Mouse (Mus musculus) mouse embryonic stem cell (cell line): ENCODE measurements around the gene Cmip.

Source experiments
- in situ Hi-C, 2 experiments: fragments of 300-500 bp; cut with MboI; formaldehyde crosslinking; loops; 1 replicate in 1 of 2; 3 replicates in 1 of 2; pipeline ENCODE4 v1.14.3; 2019 to 2020; ENCODE audit warnings: low sequenced_read_pairs in 2 of 2, low pct_unique_long_range_greater_than_20kb in 1 of 2, mixed read lengths in 1 of 2; ENCODE audit not compliant: unreplicated experiment in 1 of 2

Cmip gene

DNA sequence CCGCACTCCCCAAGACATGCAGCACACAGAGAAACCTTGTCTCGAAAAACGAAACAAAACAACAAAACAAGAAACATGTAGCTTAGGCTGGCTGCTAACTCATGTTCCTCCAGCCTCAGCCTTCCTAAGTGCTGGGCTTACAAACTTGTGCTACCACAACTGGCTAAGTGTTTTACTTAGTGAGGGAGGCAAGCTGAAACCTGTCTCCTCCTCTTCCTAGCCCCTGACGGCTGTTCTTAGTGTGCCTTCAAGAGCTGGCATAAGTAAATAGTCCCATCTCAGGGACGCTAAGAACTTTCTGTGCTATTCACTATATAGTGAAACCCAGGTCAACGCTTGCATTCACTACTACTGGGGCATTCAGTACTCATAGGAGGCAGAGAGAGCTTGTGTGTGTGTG, 2.4 kb upstream of the Cmip start:
- in situ Hi-C loops: no loop called here

DNA sequence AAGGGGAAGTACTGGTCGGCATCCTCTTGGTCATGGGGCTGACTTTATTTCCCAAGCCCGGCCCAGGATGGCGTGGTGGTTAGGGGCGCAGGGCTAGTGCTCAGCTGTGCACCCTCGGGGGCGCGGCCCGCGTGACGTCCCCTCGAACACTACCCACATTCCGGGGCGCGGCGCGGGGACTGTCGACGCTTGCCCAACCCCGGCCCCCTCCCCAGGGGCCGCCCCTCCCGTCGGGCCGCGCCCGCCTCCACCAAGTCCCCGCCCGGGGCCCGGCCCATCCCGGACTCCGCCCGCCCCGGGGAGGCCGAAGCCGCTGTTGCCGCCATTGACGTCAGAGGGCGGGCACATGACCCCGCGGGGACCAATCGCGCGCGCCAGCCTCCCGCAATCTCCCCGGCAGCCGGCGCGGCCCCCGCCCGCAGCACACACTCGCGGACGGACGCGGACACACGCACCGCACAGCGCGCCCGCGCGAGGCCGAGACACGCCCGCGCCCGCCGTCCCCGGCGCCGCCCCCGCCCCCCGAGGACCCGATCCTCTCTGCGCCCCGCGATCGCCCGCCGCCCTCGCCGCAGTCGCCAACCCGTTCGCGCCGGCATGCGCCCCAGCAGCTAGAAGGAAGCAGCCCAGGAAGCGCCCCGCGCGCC, 449 bp upstream of the Cmip start:
- in situ Hi-C loops: no loop called here

DNA sequence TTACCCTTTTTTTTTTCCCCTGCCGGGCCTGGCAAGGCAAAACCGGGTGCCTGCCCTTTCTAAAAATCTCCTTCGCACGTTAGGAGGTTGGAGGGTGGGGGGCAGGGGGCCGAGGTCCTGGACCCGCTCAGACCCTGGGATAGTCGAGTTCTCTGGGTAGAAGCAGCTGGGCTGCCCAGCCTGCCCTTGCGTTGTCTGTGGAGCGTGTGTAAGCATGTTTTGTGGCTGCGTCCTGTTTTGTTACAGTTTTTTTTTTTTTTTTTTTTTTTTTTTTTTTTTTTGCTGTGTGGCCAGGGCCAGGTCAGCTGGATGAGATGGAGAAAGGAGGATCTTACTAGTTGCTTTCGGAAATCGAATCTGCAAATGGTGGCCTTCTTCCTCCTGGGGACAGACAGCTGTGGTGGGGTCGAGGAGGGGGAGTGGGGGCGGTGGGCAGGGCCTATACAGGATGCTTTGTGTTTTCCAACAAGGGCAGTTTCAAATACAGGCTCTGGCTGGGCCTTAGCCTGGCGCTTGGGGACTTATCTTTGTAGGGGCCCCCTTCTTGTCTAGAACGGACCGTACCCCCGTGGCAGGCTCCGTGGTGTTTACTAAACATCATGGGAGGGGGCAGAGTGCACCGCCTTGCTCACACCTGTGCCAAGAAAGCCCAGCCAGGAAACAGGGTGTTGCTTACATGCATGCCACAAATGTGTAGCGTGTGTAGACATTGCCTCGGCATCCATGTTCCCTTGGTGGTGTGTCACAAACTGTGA, 1.1 kb downstream of the Cmip start:
- in situ Hi-C loops: no loop called here

DNA sequence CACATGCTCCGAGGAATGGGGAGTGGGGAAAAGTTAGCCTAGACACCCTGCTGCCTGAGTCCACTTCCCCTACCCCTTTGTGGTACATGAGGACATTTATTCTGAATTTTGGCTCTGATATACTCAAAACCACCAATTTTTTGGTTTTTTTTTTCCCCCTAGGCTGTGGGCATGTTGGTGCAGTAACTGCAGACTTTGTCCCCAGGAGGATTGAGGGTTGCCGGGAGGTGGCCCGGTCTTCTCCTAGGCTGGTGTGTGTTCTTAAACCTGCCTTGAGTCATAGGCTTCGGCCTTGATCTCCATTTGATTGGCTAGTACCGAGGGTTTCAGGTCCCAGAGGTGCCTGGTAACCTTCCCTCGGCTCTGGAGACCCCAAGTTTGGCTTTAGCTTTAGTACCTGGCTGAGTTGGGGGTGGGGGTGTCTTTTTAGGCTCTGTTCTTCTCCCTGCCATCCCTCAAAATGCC, 1.7 kb downstream of the Cmip start:
- in situ Hi-C loops: no loop called here

DNA sequence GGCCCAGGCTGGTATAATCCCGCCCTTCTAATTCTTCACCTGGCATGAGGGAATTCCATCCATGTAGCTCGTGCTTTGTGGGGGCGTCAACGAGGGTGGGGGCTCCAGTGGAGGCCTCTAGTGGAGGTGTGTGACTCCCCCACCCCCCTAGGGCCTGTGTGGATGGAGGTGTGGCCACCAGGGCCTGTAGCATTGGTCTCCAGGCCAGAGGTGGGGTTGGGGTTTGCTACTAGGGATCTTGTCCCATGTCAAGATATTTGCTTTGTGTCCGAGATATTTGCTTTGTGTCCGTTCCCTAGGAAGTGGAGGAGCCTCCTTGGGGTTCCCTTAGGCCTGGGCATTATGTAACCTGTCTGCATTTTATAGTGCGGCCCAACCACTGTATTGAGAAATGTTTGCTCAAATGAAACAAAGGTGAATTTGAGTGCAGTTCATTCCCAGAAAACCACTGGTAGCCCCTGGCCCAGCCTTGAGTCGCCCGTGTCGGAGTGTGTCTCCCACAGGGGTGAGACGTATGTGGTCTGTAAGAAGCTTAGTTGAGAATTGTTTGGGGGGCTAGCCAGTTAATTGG, 2.7 kb downstream of the Cmip start:
- in situ Hi-C loops: no loop called here

DNA sequence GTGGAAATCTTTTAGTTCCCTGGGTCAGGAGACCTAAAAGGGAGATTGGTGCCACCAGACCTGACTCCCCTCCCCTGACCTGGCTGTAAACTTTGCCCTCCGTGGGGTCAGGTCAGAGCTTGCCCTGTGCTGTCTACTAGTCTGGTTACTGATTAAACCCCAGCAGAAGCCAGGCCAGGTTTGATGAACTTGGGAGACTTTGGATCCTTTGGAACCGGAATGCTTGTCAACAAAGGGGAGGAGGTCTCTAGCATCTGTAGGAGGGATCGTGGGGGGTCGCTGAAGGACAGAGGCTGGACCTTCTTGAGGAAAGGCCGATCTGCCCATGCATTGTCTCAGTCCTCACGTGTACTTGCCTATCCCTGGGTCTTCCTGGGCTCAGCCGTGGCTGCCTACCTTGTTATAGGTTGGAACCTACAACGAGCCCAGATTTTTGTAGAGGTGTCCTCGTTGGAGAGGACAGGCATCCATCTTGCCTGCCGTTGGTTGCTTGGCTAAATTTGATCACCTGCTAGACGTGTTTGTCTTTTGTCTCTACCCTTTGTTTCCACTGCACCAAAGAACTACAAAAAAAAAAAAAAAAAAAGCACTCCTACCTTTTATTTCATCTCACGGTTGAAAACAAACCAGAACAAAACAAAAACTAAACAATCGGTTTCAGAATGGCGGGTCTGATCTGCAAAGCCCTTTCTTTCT, 3.5 kb downstream of the Cmip start:
- in situ Hi-C loops: no loop called here

DNA sequence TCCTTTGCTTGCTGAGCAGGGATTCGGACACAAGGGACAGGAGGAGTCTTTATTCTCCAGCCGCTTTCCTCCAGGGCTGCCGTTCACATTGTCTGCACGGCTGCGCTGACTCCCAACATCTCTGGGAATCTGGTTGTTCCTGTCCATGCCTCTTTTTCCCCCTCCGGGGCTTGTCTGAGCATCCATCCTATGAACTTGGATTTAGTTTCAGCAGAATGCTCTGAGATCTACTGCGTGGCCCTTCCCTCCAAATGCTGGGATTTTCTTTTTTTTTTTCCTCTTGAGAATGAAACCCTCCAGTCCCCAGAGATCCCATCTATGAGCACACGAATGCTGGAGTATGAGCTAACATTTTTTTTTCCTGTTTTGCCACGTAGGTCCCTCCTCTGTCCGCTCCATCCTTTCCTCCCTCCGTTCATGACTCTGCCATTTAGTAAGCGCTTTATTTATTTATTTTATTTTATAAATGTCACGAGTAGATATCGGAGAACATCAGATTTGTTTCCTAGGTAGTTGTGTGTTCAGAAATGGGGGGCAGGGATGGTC, 4.1 kb downstream of the Cmip start:
- in situ Hi-C loops: no loop called here

DNA sequence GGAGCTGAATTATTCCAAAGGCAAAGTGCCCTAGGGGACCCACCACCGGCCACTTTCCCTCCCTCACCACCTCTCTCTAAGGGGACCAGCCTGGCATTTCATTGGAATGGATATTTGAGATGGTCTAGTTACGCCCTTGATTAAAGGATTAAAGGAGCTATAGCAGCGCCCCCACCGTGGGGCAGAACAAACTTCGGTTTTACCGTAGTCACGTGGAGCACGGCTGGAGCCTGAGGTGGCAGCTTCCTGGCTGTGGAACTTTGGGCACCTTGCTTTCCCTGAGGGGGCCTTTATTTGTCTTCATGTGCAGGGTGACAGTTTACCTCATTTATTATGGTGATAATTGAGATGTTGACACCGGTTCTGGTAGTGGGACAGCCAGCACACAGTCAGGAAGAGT, 4.8 kb downstream of the Cmip start:
- in situ Hi-C loops: no loop called here

DNA sequence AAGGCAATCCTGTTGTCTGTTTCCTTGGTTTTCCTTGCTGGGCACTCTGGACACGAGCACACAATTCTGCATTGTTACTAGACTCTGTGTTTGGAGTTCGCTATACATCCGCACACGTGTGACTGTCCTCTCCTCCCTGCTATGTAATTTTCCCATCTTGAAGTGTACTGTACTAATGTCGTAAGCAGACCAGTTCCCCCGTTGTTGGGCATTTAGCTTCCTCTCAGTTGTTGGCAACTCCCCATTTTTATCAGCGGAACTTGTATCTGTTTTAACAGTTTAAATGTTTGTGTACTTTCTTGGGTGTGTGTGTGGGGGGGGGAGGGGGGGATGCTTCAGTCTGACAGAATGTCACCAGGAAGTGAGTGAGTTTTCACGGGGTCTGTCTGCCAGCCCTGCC, 5.8 kb downstream of the Cmip start:
- in situ Hi-C loops: no loop called here

DNA sequence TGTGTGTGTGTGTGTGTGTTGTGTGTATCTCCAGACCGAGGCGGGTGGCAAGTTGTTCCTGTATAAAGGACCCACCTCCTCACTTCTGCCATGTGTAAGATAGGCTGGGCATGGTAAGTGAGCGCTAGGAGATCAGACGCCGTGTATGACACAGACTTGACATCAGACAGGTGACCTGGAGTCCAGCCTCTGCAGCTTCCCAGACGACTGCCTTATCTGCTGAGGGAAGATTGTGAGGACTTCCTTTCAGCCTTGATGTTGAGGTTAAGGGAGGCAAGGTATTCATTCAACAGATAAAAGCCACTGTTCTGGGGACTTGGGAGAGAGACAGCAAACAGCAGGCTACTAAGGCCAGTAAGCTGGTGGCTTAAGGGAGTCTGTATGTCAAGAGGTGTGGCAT, 6.6 kb downstream of the Cmip start:
- in situ Hi-C loops: no loop called here

DNA sequence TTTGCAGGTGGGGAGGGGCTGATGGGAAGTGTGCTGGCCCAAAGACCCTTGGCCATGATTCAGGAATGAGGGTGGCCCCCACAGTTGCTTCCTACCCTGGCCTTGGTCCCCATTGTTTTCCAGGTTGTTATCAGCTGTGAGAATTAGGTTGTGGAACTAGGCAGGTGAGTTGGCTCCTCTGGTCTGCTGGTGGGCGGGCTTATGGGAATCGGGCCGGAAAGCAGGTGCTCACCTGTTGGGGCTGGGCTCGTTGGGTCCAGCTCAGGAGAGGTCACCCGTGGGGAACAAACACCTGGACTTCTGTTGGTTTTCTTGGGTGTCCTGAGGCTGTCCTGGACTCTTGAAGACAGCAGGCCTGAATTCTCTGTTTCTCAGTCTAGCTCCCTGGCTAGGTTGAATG, 8.2 kb downstream of the Cmip start:
- in situ Hi-C loops: no loop called here

DNA sequence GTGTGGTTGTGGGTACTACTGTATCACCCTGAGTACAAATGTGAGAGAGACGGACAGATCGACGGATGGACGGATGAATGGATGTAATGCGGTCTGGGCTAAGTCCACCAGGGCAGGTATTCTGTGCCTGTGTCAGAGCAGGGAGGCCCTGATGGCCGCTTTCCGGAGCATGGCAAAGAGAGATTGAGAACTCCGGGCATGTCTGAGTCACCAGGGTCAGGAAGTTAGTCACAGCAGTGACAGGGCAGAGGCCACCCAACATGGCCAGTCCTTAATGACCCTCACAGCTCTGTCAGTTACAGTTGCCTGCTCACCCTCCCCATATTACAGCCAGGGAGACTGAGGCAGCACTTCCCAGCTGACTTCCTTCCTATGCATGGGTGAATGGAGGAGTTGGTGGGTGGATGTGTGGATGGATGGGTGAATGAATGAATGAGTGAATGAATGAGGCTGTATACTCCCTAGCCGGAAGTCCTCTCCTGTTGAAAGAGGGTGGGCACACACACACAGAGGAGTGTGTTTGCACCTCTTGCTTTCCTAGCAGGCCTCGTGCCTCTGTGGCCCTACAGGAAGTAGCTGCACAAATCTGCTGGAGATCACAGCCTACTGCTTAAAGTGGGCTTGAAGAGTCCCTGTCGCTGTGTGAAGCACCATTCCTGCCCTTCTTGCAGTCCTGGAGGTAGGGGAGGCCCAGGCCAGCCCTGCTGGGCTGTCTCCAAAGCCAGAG, 10.7 kb downstream of the Cmip start:
- in situ Hi-C loops: no loop called here

DNA sequence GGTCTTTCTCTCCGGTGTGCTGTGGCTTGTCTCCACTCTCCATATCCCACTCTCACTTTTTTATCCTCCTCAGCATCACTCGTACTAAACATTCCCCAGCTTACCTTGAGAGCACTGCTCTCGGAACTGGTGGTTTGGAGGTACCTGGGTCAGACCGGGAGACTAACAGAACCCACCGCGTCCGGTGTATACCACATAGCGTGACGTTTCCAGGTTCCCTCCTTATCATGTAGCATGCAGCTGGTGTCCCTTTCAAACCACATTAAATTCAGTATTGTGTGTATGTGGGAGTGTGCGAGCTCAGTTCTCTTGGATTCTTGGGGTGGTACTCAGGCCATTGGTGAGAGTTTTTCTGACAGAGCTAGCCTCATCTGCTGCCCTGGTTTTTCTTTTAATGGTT, 21.4 kb downstream of the Cmip start:
- in situ Hi-C loops: no loop called here

DNA sequence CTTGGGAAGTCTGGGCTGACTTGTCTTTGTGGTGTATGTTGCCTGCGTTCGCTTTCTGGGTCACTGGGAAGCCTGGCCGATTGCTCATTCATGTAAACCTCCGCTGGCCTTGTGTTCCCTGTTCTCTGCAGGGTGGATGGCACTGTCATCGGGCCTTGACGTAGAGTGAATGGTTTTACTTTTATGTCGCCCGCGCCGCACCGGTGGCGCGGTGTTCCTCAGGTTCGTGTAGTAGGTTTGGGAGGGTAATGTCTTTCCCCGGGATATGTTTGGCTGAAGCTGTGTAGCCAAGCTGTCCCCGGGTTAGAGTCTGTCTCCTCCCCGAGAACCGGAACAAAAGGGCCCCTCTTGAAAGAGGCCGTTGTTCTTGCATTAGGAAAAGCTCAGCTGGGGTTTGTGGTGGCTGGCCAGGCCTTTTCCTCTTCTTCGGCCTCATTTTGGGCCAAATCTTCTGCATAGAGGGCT, 21.8 kb downstream of the Cmip start:
- in situ Hi-C loops: no loop called here

DNA sequence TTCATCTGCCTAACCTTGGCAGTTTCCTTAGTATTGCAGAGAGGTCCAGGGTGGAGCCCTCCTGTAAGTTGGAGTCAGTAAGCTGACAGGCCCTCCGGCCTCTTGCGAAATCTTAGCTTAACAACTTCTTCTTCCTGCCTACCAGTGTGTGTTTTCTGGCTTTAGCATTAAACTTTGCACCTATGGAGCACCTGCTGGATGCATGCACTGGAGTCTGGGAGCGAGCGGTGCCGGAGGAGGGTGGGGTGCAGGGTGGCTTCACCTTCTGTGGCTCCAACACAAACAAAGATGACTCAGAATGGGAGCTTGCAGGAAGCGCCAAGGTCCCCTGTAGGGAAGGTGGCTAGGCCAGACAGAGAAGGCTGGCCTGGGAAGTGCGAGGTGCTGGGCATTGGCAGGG, 23.6 kb downstream of the Cmip start:
- in situ Hi-C loops: no loop called here

DNA sequence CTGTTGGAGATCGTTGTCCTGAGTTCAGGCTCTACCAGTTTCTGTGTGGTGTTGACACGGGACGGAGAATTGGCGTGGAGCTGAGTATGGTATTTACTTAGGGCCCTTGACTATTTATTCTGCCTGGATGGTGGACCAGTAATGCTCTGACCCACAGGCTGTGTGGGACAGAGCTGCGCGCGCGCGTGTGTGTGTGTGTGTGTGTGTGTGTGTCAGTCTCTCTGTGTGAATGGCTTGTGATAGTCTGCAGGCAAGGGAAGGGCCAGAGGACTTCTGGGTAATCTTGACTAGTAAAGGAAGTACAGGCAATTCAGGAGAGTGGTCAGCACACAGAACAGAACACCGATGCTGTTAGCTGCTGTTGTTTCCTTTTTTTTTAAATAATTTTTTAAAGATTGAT, 24.8 kb downstream of the Cmip start:
- in situ Hi-C loops: no loop called here

DNA sequence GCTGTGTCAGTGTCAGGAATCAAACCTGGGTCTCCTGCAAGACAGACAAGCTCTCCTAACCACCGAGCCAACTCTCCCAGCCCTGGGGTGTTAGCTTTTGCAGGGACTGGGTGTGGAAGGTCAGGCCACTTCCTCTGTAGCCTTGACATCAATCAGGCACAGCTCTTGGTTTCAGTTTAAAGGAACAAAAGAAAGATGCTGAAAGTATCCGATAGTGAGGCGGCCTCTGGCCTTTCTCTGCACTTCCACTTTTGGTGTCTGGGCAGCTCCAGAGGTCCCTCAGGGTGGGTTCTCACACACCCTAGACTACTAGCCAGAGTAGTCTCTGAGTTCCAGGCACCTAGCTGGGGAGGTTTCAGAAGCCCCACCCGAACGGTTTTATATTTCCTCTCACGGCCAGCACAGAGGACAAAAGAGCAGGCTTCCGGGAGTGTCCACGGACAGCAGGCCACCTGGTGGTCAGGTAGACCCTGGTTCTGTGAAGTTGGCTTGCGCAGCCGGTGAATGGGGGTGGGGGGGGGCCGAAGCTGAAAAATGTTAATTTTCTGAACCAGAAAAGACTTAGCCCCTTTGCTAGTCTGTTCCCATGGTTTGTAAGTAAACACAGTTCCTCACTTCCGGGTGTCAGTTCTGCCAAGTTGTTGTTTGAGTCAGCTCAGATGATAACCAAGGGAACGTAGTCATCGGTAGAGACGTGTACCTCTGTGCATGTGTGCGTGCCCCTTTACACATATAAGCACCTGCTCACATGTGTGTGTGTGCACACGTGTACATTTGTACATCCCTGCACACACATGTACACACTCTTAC, 25.5 kb downstream of the Cmip start:
- in situ Hi-C loops: no loop called here
